Mouse (Mus musculus) midbrain, embryonic 16.5 days (tissue): Measurements from ENCODE around the gene Madcam1. TPM values are rescaled to one million over a fixed set of nuclear protein-coding genes. Genes with fewer than 3 reads are reported as not detected.

Experiments used
- ATAC-seq: fragments of 200-750 bp; cut with Nextera tagmentation; 2 replicates; pipeline ENCODE4 v1.8.0; 2017; ENCODE audit warnings: moderate TSS enrichment
- H3K27ac ChIP-seq: fragments of 300-500 bp; sonication (generic); 2 replicates; pipeline ENCODE4 v1.5.1; 2014; ENCODE audit warnings: mild to moderate bottlenecking, low read length, mixed read lengths
- H3K27me3 ChIP-seq: fragments of 300-500 bp; sonication (generic); 2 replicates; pipeline ENCODE4 v1.6.1; 2014; ENCODE audit warnings: low read depth, low read length, mixed read lengths; ENCODE audit not compliant: control insufficient read depth, insufficient read depth
- H3K36me3 ChIP-seq: fragments of 300-500 bp; sonication (generic); 2 replicates; pipeline ENCODE4 v1.6.1; 2014; ENCODE audit warnings: mild to moderate bottlenecking, low read length, moderate library complexity, mixed read lengths; ENCODE audit not compliant: control insufficient read depth, insufficient read depth
- H3K4me1 ChIP-seq: fragments of 300-500 bp; sonication (generic); 2 replicates; pipeline ENCODE4 v1.6.1; 2014; ENCODE audit warnings: mild to moderate bottlenecking, low read length, mixed read lengths; ENCODE audit not compliant: control insufficient read depth, insufficient read depth
- H3K4me2 ChIP-seq: fragments of 300-500 bp; sonication (generic); 2 replicates; pipeline ENCODE4 v1.6.1; 2014; ENCODE audit warnings: mild to moderate bottlenecking, low read length, mixed read lengths
- H3K4me3 ChIP-seq: fragments of 300-500 bp; sonication (generic); 2 replicates; pipeline ENCODE4 v1.5.1; 2014; ENCODE audit warnings: low read depth, mild to moderate bottlenecking, low read length, moderate library complexity, mixed read lengths
- H3K9ac ChIP-seq: fragments of 300-500 bp; sonication (generic); 2 replicates; pipeline ENCODE4 v1.6.1; 2014; ENCODE audit warnings: low read depth, low read length, mixed read lengths
- H3K9me3 ChIP-seq: fragments of 300-500 bp; sonication (generic); replicated peaks from 2 replicates; pipeline ENCODE4 v1.6.1; 2014; ENCODE audit warnings: mild to moderate bottlenecking, low read length, mixed read lengths; ENCODE audit not compliant: control insufficient read depth, poor library complexity, severe bottlenecking
- WGBS: fragments of 180-500 bp; shearing (Covaris S2); extraction: QIAGEN DNeasy Blood & Tissue Kit; methylation state at CpG from one replicate; pipeline ENCODE4 v1.1.7; 2014; 5-methylcytosine and 5-hydroxymethylcytosine counted together
- polyA plus RNA-seq: library from polyadenylated mRNA; unstranded; fragments of >200 nt; fragmentation: Nextera tagmentation; extraction: Ambion mirVana; gene quantifications from 2 replicates; pipeline ENCODE4 v1.2.1, GENCODE M21; 2015

The Madcam1 gene
- 0.69 and 0.94 TPM in 2 replicates for polyA plus RNA-seq

- H3K27ac ChIP-seq, result no peak within 1 kb of the TSS
- H3K9me3 ChIP-seq, result no peaks in the 10 kb centered on the region
- peak within 1 kb of the TSS; percentile 11; the same call in 1 of the 2 replicates for H3K9ac ChIP-seq
- ATAC-seq, result no peak
- peaks cover 8% of the 10 kb centered on the region for H3K4me1 ChIP-seq
- H3K36me3 ChIP-seq, result no peaks in the 10 kb centered on the region
- H3K4me2 ChIP-seq, result 0 out of 2 replicates have a peak within 1 kb of the TSS, but pooled peaks have one; percentile 7
- no peaks in the 10 kb centered on the region for H3K27me3 ChIP-seq
- H3K4me3 ChIP-seq, result no peak within 1 kb of the TSS
- 10% methylated on average over 13 of the region's 13 CpGs for WGBS
Measured at GRCm38 (mm10) chr10:79664131-79664665, at the start of gene Madcam1. TSS of gene Madcam1 (plus strand) at chr10:79664559.

GRCm38 (mm10) chr10:79615860-79616259 is 48.5 kb upstream of the Madcam1 start:
- H3K4me1 ChIP-seq, result peaks cover 25% of the 10 kb centered on the region
- H3K36me3 ChIP-seq, result peaks cover 3% of the 10 kb centered on the region; the same call in 1 of the 2 replicates
- H3K4me2 ChIP-seq, result no peak overlapping the region
- 7% methylated on average over 8 of the region's 8 CpGs for WGBS
- H3K4me3 ChIP-seq, result no peak overlapping the region
- H3K27me3 ChIP-seq, result peaks cover 10% of the 10 kb centered on the region
- H3K27ac ChIP-seq, result no peak overlapping the region
- H3K9me3 ChIP-seq, result no peaks in the 10 kb centered on the region
- no peak overlapping the region for H3K9ac ChIP-seq
- no peak for ATAC-seq

GRCm38 (mm10) chr10:79616376-79616775 is 48.0 kb upstream of the Madcam1 start:
- Histone ChIP-seq H3K4me3 (no peak overlapping the region), H3K4me1 (peaks cover 23% of the 10 kb centered on the region), H3K4me2 (no peak overlapping the region), H3K27me3 (peaks cover 10% of the 10 kb centered on the region), H3K9ac (no peak overlapping the region), H3K9me3 (no peaks in the 10 kb centered on the region), H3K36me3 (peaks cover 3% of the 10 kb centered on the region; the same call in 1 of the 2 replicates), H3K27ac (no peak overlapping the region)
- 86% methylated on average over 5 of the region's 5 CpGs for WGBS
- ATAC-seq, result no peak

GRCm38 (mm10) chr10:79623950-79624349 is 40.4 kb upstream of the Madcam1 start:
- H3K4me1 ChIP-seq, result no peaks in the 10 kb centered on the region
- peaks cover 3% of the 10 kb centered on the region for H3K36me3 ChIP-seq
- no peaks in the 10 kb centered on the region for H3K9me3 ChIP-seq
- no peak overlapping the region for H3K4me3 ChIP-seq
- H3K27me3 ChIP-seq, result no peaks in the 10 kb centered on the region
- WGBS, result 65% methylated on average over 12 of the region's 12 CpGs
- H3K9ac ChIP-seq, result no peak overlapping the region
- H3K4me2 ChIP-seq, result no peak overlapping the region
- ATAC-seq, result no peak
- no peak overlapping the region for H3K27ac ChIP-seq

GRCm38 (mm10) chr10:79625398-79625797 is 39.0 kb upstream of the Madcam1 start:
- Histone ChIP-seq H3K36me3 (no peaks in the 10 kb centered on the region; the same call in none of the 2 replicates), H3K4me2 (no peak overlapping the region), H3K27me3 (no peaks in the 10 kb centered on the region), H3K9me3 (no peaks in the 10 kb centered on the region), H3K4me1 (no peaks in the 10 kb centered on the region), H3K9ac (no peak overlapping the region), H3K27ac (no peak overlapping the region), H3K4me3 (no peak overlapping the region)
- no peak for ATAC-seq
- 83% methylated on average over 9 of the region's 9 CpGs for WGBS

- Histone ChIP-seq H3K9me3 (no peaks in the 10 kb centered on the region), H3K27ac (no peak overlapping the region), H3K4me2 (no peak overlapping the region), H3K4me3 (no peak overlapping the region), H3K36me3 (no peaks in the 10 kb centered on the region; the same call in none of the 2 replicates), H3K27me3 (no peaks in the 10 kb centered on the region), H3K4me1 (no peaks in the 10 kb centered on the region), H3K9ac (no peak overlapping the region)
- WGBS, result 88% methylated on average over 10 of the region's 10 CpGs
- ATAC-seq, result no peak
Measured at GRCm38 (mm10) chr10:79626156-79626555, 38.2 kb upstream of the Madcam1 start.

GRCm38 (mm10) chr10:79628377-79628776 is 36.0 kb upstream of the Madcam1 start:
- no peak for ATAC-seq
- H3K9me3 ChIP-seq, result no peaks in the 10 kb centered on the region
- H3K36me3 ChIP-seq, result no peaks in the 10 kb centered on the region; the same call in none of the 2 replicates
- H3K9ac ChIP-seq, result no peak overlapping the region
- H3K27ac ChIP-seq, result no peak overlapping the region
- no peak overlapping the region for H3K4me2 ChIP-seq
- no peak overlapping the region for H3K4me3 ChIP-seq
- H3K4me1 ChIP-seq, result no peaks in the 10 kb centered on the region
- H3K27me3 ChIP-seq, result no peaks in the 10 kb centered on the region
- 90% methylated on average over 5 of the region's 5 CpGs for WGBS

GRCm38 (mm10) chr10:79631432-79631831 is 32.9 kb upstream of the Madcam1 start:
- H3K4me2 ChIP-seq, result no peak overlapping the region
- H3K36me3 ChIP-seq, result no peaks in the 10 kb centered on the region; the same call in 1 of the 2 replicates
- H3K27me3 ChIP-seq, result no peaks in the 10 kb centered on the region
- no peak overlapping the region for H3K27ac ChIP-seq
- 0 out of 2 replicates have a peak, but pooled peaks cover 2% of the 10 kb centered on the region for H3K4me1 ChIP-seq
- ATAC-seq, result no peak
- 72% methylated on average over 4 of the region's 4 CpGs for WGBS
- no peaks in the 10 kb centered on the region for H3K9me3 ChIP-seq
- H3K4me3 ChIP-seq, result no peak overlapping the region
- no peak overlapping the region for H3K9ac ChIP-seq

GRCm38 (mm10) chr10:79633006-79633777 is 31.2 kb upstream of the Madcam1 start:
- no peak overlapping the region for H3K4me3 ChIP-seq
- H3K4me1 ChIP-seq, result peaks cover 6% of the 10 kb centered on the region
- WGBS, result 88% methylated on average over 17 of the region's 17 CpGs
- no peak overlapping the region for H3K27ac ChIP-seq
- no peak overlapping the region for H3K4me2 ChIP-seq
- no peak for ATAC-seq
- no peaks in the 10 kb centered on the region for H3K9me3 ChIP-seq
- H3K9ac ChIP-seq, result no peak overlapping the region
- H3K36me3 ChIP-seq, result no peaks in the 10 kb centered on the region
- no peaks in the 10 kb centered on the region for H3K27me3 ChIP-seq
